Mouse (Mus musculus) gastrocnemius, adult 2 months (tissue): ENCODE measurements around the gene Olfr527. TPM values are rescaled to one million over a fixed set of nuclear protein-coding genes. Genes with fewer than 3 reads are reported as not detected.

Experiments used
- DNase-seq: peaks from one replicate; pipeline ENCODE4 v3.0.0; 2022
- H3K27ac ChIP-seq: fragments of 200-600 bp; 2 replicates; pipeline ENCODE4 v1.8.1; 2022; ENCODE audit warnings: mild to moderate bottlenecking
- H3K4me3 ChIP-seq: fragments of 200-600 bp; 2 replicates; pipeline ENCODE4 v1.8.1; 2022; ENCODE audit warnings: mild to moderate bottlenecking, moderate library complexity
- CTCF ChIP-seq: fragments of 200-600 bp; IDR thresholded peaks from 2 replicates; pipeline ENCODE4 v1.8.1; 2022; ENCODE audit warnings: antibody characterized with exemption, mild to moderate bottlenecking, moderate library complexity
- intact Hi-C: fragments of 180-260 bp; cut with DNase I; formaldehyde crosslinking; loops from one replicate; pipeline ENCODE4 v1.15.1; 2025
- long read RNA-seq, 2 experiments: library from polyadenylated mRNA; stranded (forward); transcript quantifications; one replicate each; pipeline ENCODE4 v2.0.0; 2021
- total RNA-seq, 2 experiments: library from RNA; stranded (reverse); gene quantifications; 2 replicates each; pipeline ENCODE4 v1.2.3; 2021

Olfr527 gene
- not detected for total RNA-seq
- long read RNA-seq, experiment 1: 0 reads
- long read RNA-seq, experiment 2: 0 reads

GRCm38 (mm10) chr7:140333717-140334116 is at the start of gene Olfr527:
Olfr527 (plus strand) TSS chr7:140334017.
- no peak for DNase-seq
- no peak within 1 kb of the TSS for H3K27ac ChIP-seq
- intact Hi-C loops: no loop called here
- no peak for TF ChIP-seq CTCF
- no peak within 1 kb of the TSS for H3K4me3 ChIP-seq

- intact Hi-C loops: no loop called here
- no peak for DNase-seq
- Histone ChIP-seq H3K4me3 (no peak overlapping the region), H3K27ac (no peak overlapping the region)
- no peak for TF ChIP-seq CTCF
These were observed 38.1 kb upstream of the Olfr527 start for GRCm38 (mm10) chr7:140295746-140296145.

- intact Hi-C loops: no loop called here
- H3K4me3 ChIP-seq: no peak overlapping the region
- TF ChIP-seq CTCF: no peak
- H3K27ac ChIP-seq: no peak overlapping the region
- no peak for DNase-seq
These were observed 36.9 kb upstream of the Olfr527 start for GRCm38 (mm10) chr7:140296876-140297275.

- DNase-seq: no peak
- H3K27ac ChIP-seq: no peak overlapping the region
- no peak for TF ChIP-seq CTCF
- H3K4me3 ChIP-seq: no peak overlapping the region
- intact Hi-C loops: no loop called here
These were observed 34.4 kb upstream of the Olfr527 start for GRCm38 (mm10) chr7:140299416-140299815.

- Histone ChIP-seq H3K27ac (no peak overlapping the region), H3K4me3 (no peak overlapping the region)
- no peak for TF ChIP-seq CTCF
- DNase-seq: no peak
- intact Hi-C loops: no loop called here
These were observed 13.9 kb upstream of the Olfr527 start for GRCm38 (mm10) chr7:140319861-140320385.

- Histone ChIP-seq H3K4me3 (no peak within 1 kb of the TSS), H3K27ac (no peak within 1 kb of the TSS)
- intact Hi-C loops: no loop called here
- no peak for TF ChIP-seq CTCF
- DNase-seq: no peak
These were observed 13.3 kb upstream of the Olfr527 start, which contains the start of gene Olfr525 for GRCm38 (mm10) chr7:140320558-140320957. Olfr525 (plus strand) TSS chr7:140320858.

- intact Hi-C loops: no loop called here
- no peak for TF ChIP-seq CTCF
- no peak for DNase-seq
- H3K4me3 ChIP-seq: no peak overlapping the region
- H3K27ac ChIP-seq: no peak overlapping the region
These were observed 12.7 kb upstream of the Olfr527 start for GRCm38 (mm10) chr7:140321135-140321534.

- intact Hi-C loops: no loop called here
- Histone ChIP-seq H3K27ac (no peak overlapping the region), H3K4me3 (no peak overlapping the region)
- no peak for TF ChIP-seq CTCF
- no peak for DNase-seq
These were observed 4.0 kb upstream of the Olfr527 start for GRCm38 (mm10) chr7:140329766-140330304.

- DNase-seq: no peak
- Histone ChIP-seq H3K4me3 (no peak within 1 kb of the TSS), H3K27ac (no peak within 1 kb of the TSS)
- TF ChIP-seq CTCF: no peak
- intact Hi-C loops: no loop called here
These were observed 27.8 kb downstream of the Olfr527 start, which contains the start of gene Olfr60 for GRCm38 (mm10) chr7:140361571-140361970. Olfr60 (minus strand) TSS chr7:140361671.

- Histone ChIP-seq H3K27ac (no peak overlapping the region), H3K4me3 (no peak overlapping the region)
- no peak for DNase-seq
- no peak for TF ChIP-seq CTCF
- intact Hi-C loops: no loop called here
These were observed 40.5 kb downstream of the Olfr527 start for GRCm38 (mm10) chr7:140374300-140374699.

GRCm38 (mm10) chr7:140376231-140376630 is 42.4 kb downstream of the Olfr527 start, which contains the start of gene Olfr530:
Olfr530 (minus strand) TSS chr7:140376331.
- Histone ChIP-seq H3K4me3 (no peak within 1 kb of the TSS), H3K27ac (no peak within 1 kb of the TSS)
- no peak for TF ChIP-seq CTCF
- no peak for DNase-seq
- intact Hi-C loops: no loop called here

- no peak overlapping the region for H3K4me3 ChIP-seq
These were observed 43.1 kb downstream of the Olfr527 start for GRCm38 (mm10) chr7:140376911-140377310.

More at GRCm38 (mm10) chr7:140376911-140377310, 43.1 kb downstream of the Olfr527 start:
- no peak for TF ChIP-seq CTCF
- no peak overlapping the region for H3K27ac ChIP-seq
- intact Hi-C loops: no loop called here
- DNase-seq: no peak

Other genes starting within 250 kb of the Olfr527 start
- not detected for gene Prap1, start 240.6 kb upstream of the Olfr527 start, total RNA-seq
- gene Fuom, start 231.6 kb upstream of the Olfr527 start, total RNA-seq: 10 to 100 TPM; 35.2 to 52.0 TPM
- gene Paox, start 218.2 kb upstream of the Olfr527 start, total RNA-seq: 1 to 10 TPM; 3.6 to 5.1 TPM
- 100 to 1,000 TPM; 116 to 201 TPM for gene Echs1, start 217.5 kb upstream of the Olfr527 start, total RNA-seq
- gene Mtg1, start 196.5 kb upstream of the Olfr527 start, total RNA-seq: 10 to 100 TPM; 26.5 to 33.2 TPM
- under 1 TPM; 0.13 to 0.50 TPM for gene Sprn, start 179.1 kb upstream of the Olfr527 start, total RNA-seq
- not detected for gene Olfr522, start 169.3 kb upstream of the Olfr527 start, total RNA-seq
- gene Olfr523, start 160.8 kb upstream of the Olfr527 start, total RNA-seq: not detected
- not detected for gene Olfr524, start 128.1 kb upstream of the Olfr527 start, total RNA-seq
- gene Cd163l1, start 115.8 kb upstream of the Olfr527 start, total RNA-seq: not detected
- gene 5830411N06Rik, start 86.7 kb upstream of the Olfr527 start, total RNA-seq: not detected
- not detected for gene Olfr525, start 13.2 kb upstream of the Olfr527 start, total RNA-seq
- not detected for gene Olfr60, start 27.7 kb downstream of the Olfr527 start, total RNA-seq
- gene Olfr530, start 42.3 kb downstream of the Olfr527 start, total RNA-seq: not detected
- not detected for gene Olfr531, start 68.9 kb downstream of the Olfr527 start, total RNA-seq
- not detected for gene Olfr532, start 87.6 kb downstream of the Olfr527 start, total RNA-seq
- gene Olfr533, start 129.4 kb downstream of the Olfr527 start, total RNA-seq: not detected
- not detected for gene Olfr535, start 150.2 kb downstream of the Olfr527 start, total RNA-seq
- gene Olfr536, start 173.4 kb downstream of the Olfr527 start, total RNA-seq: not detected
- not detected for gene Olfr538, start 233.9 kb downstream of the Olfr527 start, total RNA-seq